Mouse (Mus musculus): ENCODE results near the gene Shb. TPM values are rescaled to one million over a fixed set of nuclear protein-coding genes. Genes with fewer than 3 reads are reported as not detected.

Gene Shb
- polyA plus RNA-seq, 1 experiment = 36.2 TPM

DNA sequence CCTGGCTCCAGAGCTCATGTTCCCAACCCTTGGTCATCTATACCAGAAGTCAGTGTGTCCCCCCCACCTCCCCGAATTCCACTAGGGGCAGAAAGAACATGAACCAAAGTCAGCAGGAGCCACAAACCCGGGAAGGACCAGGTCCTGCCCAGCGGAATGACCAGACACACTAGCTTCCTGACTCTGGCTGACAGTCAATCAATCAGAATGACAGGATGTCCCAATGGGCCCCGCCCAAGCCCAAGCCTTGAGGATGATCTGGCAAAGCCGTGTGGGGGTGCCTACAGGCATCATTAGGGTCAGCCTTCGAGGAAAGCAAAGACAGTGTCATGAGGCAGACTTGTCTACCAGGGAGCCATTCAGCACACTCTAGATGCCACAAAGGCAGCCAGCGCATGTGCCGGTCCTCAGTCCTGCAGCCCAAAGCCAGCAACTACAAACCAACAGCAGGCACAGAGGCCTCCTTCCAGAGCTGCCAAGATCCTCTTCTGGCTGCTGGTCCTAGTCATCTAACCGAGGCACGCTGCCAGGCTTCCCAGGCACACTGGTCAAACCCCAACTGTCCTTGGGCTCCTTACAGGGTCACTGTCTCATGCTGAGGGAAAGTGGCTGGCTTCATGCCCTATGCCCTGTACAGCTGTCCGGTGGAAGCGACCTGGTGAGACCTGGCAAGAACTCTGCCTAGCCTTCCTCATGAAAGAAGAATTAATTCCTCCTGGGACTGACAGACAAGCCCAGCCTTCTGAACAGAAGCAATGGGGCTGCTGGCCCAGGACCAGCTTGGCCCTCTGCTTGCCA is 65.0 kb downstream of the Shb start:
- no peak for TF ChIP-seq CTCF (IDR thresholded peaks at IDR 0.05; ENCODE audit: insufficient read depth, low read length)
- no peak overlapping the region for H3K4me3 ChIP-seq (replicated peaks; ENCODE audit: extremely low read depth, low read depth, low read length)
- WGBS = 41% methylated on average over 12 of the region's 12 CpGs
- DNase-seq = no peak
- H3K4me1 ChIP-seq (ENCODE audit: control insufficient read depth, insufficient read depth, low read length) = peaks cover 14% of the 10 kb centered on the region

DNA sequence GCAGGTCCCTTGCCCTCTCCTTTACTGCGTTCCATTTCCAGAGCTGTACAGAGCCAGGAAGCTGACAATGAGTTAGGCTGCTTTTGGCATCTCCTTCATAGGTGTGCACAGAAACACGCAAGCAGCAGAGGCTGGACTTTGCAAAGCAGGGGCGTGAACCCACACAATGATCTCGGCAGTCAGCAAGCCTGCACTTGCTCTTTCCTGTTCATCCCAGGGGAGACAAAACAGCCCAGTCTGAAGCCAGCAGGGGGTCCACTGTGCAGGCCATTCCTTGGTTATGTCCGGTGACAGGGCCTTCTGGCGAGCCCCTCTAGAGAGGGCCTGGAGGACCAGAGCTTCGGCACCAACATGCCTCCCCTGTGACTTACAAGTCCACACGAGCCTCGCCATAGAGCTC is 67.3 kb downstream of the Shb start:
- no peak for TF ChIP-seq CTCF (IDR thresholded peaks at IDR 0.05; ENCODE audit: insufficient read depth, low read length)
- no peak for TF ChIP-seq POLR2A (IDR thresholded peaks at IDR 0.05; ENCODE audit: borderline replicate concordance, extremely low read depth, low read depth, low read length)
- 85% methylated on average over 9 of the region's 9 CpGs for WGBS
- H3K4me1 ChIP-seq (ENCODE audit: control insufficient read depth, insufficient read depth, low read length) = peaks cover 12% of the 10 kb centered on the region
- no peak for DNase-seq
- no peak overlapping the region for H3K4me3 ChIP-seq (replicated peaks; ENCODE audit: extremely low read depth, low read depth, low read length)

DNA sequence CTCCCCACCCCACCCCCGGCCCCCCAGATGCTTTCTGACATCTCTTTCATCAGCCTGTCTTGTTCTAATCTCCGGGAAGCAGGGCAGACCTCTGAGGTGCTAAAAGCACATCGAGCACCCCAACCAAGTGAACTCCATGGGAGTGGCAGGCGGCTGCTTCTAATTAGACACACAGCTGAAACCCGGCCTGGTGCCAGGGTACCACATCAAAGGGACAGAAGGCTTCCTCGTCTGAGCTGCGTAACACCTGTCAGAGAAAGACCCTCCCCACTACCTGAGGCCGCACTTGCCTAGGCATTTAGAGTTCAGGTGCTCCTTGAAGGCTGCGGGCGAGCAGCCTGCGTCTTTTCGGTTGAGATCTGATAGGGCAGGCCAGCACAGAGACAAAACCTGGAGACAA is 67.7 kb downstream of the Shb start:
- Histone ChIP-seq H3K4me3 (replicated peaks; ENCODE audit: extremely low read depth, low read depth, low read length) (no peak overlapping the region), H3K4me1 (ENCODE audit: control insufficient read depth, insufficient read depth, low read length) (peaks cover 16% of the 10 kb centered on the region)
- DNase-seq = no peak
- 77% methylated on average over 12 of the region's 12 CpGs for WGBS
- no peak for TF ChIP-seq POLR2A (IDR thresholded peaks at IDR 0.05; ENCODE audit: borderline replicate concordance, extremely low read depth, low read depth, low read length)
- TF ChIP-seq CTCF (IDR thresholded peaks at IDR 0.05; ENCODE audit: insufficient read depth, low read length) = no peak

DNA sequence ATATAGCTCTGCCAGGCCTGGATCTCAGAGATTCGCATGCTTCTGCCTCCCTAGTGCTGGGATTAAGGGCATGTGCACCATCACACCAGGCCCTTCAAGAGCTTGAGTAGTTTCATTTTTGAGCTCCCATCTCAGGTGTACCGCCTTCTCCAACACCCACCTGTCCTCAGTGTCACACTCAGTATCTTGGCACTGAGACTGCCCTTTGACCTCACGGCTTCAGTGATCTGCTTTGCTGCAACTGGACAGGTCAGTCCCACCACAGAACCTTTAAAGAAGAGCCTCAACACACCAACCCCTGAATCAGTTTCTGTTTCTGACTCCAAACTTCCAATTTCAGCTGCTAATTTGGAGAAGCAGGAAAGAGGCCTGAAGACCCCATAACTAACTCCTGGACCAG is 68.1 kb downstream of the Shb start:
- TF ChIP-seq CTCF (IDR thresholded peaks at IDR 0.05; ENCODE audit: insufficient read depth, low read length) (no peak), POLR2A (IDR thresholded peaks at IDR 0.05; ENCODE audit: borderline replicate concordance, extremely low read depth, low read depth, low read length) (no peak)
- peaks cover 18% of the 10 kb centered on the region for H3K4me1 ChIP-seq (ENCODE audit: control insufficient read depth, insufficient read depth, low read length)
- DNase-seq = no peak
- H3K4me3 ChIP-seq (replicated peaks; ENCODE audit: extremely low read depth, low read depth, low read length) = no peak overlapping the region
- WGBS = 92% methylated on average over 3 of the region's 3 CpGs

DNA sequence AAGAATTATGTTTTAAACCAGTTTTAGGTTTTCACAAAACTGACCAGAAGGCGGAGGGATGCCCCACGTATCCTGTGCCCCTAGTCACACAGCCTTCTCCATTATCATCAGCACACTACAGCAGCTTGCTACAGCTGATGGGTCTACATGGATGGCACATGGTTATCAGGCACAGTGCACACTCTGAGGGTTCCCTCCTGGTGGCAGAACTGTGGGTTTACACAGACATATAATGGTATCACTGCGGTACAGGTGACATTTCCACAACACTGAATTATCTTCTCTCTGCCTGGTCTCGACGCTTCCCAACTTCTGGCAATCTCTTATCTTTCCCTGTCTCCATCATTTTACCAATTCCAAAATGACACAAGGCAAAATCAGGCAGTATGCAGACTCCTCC is 69.6 kb downstream of the Shb start:
- no peak overlapping the region for H3K4me3 ChIP-seq (replicated peaks; ENCODE audit: extremely low read depth, low read depth, low read length)
- H3K4me1 ChIP-seq (ENCODE audit: control insufficient read depth, insufficient read depth, low read length) = peaks cover 24% of the 10 kb centered on the region
- no peak for DNase-seq
- WGBS = 95% methylated on average over 5 of the region's 5 CpGs
- TF ChIP-seq CTCF (IDR thresholded peaks at IDR 0.05; ENCODE audit: insufficient read depth, low read length) = no peak
- no peak for TF ChIP-seq POLR2A (IDR thresholded peaks at IDR 0.05; ENCODE audit: borderline replicate concordance, extremely low read depth, low read depth, low read length)

DNA sequence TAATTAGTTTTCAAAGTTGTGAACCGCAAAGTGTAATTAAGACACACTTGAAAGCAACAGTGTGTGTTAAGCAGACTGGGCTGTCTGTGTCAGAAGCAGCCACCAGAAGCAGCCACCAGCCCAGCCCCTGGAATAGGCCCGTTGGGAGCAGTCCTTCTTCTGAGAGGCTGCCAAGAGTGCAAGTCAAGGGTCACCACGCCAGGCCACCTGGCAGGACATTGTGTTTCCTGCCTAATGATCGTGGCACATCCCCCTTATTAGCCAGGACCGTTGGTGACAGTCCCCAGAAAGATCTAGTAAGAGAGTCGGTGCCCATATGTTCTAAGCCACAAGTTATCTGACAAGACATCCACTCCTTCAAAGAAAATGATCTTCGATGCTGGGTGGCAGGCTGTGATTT is 70.6 kb downstream of the Shb start:
- no peak overlapping the region for H3K4me3 ChIP-seq (replicated peaks; ENCODE audit: extremely low read depth, low read depth, low read length)

DNA sequence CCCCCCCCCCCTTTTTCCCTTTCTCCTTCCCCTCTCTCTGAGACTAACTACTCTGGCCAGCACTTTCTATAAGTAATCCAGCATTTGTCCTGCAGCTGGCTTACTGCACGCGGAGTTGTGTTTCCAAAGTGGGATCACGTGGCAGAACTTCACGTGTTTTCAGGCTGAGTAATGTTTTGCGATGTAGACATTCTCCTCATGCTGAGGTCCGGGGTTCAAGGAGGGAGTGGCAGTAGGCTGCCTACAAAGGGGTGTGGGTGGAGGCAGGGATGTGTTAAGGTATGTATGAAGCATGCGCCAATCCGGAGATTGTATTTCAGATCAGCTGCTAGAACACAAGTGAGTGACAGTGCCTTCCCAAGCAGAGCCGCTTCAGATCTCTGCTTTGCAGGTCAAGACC is 72.9 kb downstream of the Shb start:
- TF ChIP-seq POLR2A (IDR thresholded peaks at IDR 0.05; ENCODE audit: borderline replicate concordance, extremely low read depth, low read depth, low read length) = no peak
- TF ChIP-seq CTCF (IDR thresholded peaks at IDR 0.05; ENCODE audit: insufficient read depth, low read length) = no peak
- 54% methylated on average over 9 of the region's 9 CpGs for WGBS
- Histone ChIP-seq H3K4me3 (replicated peaks; ENCODE audit: extremely low read depth, low read depth, low read length) (no peak overlapping the region), H3K4me1 (ENCODE audit: control insufficient read depth, insufficient read depth, low read length) (peaks cover 17% of the 10 kb centered on the region)
- peak; percentile 68 for DNase-seq

More for the DNA sequence above, 70.6 kb downstream of the Shb start:
- TF ChIP-seq POLR2A (IDR thresholded peaks at IDR 0.05; ENCODE audit: borderline replicate concordance, extremely low read depth, low read depth, low read length) (no peak), CTCF (IDR thresholded peaks at IDR 0.05; ENCODE audit: insufficient read depth, low read length) (no peak)
- WGBS = 35% methylated on average over 7 of the region's 7 CpGs
- peaks cover 17% of the 10 kb centered on the region for H3K4me1 ChIP-seq (ENCODE audit: control insufficient read depth, insufficient read depth, low read length)
- DNase-seq = no peak

DNA sequence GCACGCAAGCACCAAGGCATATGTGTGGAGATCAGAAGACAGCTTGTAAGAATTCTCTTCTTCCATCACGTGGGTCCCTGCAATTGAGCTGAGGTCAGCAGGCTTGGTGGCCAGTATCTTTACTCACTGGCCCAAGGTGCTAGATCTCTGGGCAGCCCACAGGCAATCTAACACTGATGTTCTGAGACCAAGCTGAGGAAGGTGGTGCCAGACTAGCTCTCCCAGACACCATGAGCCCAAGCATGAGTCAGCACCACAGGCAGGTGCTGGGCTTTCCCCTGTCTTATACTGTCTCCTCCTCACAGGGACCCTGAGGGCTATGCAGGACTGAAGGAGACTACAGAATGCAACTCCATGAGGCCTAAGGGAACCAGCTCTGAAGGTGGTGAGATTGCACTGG is 74.7 kb downstream of the Shb start:
- no peak for DNase-seq
- Histone ChIP-seq H3K4me1 (ENCODE audit: control insufficient read depth, insufficient read depth, low read length) (peaks cover 30% of the 10 kb centered on the region), H3K4me3 (replicated peaks; ENCODE audit: extremely low read depth, low read depth, low read length) (no peak overlapping the region)
- TF ChIP-seq CTCF (IDR thresholded peaks at IDR 0.05; ENCODE audit: insufficient read depth, low read length) = no peak
- TF ChIP-seq POLR2A (IDR thresholded peaks at IDR 0.05; ENCODE audit: borderline replicate concordance, extremely low read depth, low read depth, low read length) = no peak
- 95% methylated on average over 2 of the region's 2 CpGs for WGBS

DNA sequence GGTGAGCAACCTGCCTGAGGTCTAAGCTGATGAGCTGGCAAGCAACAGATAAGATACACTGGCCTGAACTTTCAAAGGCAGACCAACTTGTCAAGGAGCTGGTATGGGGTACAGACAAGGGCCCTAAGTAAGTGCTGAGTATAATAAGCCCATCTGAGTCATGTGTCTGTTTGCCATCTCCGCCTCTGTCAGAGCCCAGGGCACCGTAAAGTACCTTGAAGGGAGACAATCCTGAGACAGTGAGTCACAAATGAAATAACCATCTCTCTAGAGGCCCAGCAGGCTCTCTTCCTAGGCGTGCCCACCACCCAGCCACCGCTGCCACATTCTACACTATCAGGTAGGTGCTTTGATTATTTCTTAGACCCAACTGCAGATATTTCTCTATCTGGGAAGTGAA is 77.3 kb downstream of the Shb start:
- 78% methylated on average over 4 of the region's 4 CpGs for WGBS
- DNase-seq = no peak
- Histone ChIP-seq H3K4me1 (ENCODE audit: control insufficient read depth, insufficient read depth, low read length) (peaks cover 32% of the 10 kb centered on the region), H3K4me3 (replicated peaks; ENCODE audit: extremely low read depth, low read depth, low read length) (no peak overlapping the region)
- TF ChIP-seq POLR2A (IDR thresholded peaks at IDR 0.05; ENCODE audit: borderline replicate concordance, extremely low read depth, low read depth, low read length) = no peak
- TF ChIP-seq CTCF (IDR thresholded peaks at IDR 0.05; ENCODE audit: insufficient read depth, low read length) = no peak

DNA sequence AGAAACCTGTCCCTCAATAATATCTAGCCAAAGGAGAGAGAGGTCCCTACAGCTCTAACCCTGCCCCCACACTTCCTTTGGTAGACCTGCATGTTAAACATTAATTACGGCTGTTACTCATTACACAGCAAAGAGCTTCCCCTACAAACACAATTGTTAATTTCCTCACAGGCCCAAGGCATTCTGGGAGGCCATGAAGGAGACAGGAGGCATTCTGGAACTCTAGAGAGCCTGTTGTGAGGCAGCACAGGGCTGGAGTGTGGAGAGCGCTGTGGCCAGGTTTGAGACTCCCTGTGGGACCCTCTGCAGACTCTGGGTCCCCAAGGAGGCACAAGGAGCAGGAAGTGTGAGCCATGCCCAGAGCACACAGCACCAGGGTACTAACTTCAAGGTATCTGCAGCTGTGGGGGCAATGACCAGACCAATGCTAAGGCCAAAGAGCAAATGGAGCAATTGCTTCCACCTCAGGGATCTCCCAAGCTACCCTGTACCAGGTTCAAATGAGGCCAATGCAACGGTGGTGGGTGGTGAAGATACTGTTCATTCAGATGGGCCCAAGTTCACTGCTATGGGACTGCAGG is 78.9 kb downstream of the Shb start:
- DNase-seq = no peak
- TF ChIP-seq CTCF (IDR thresholded peaks at IDR 0.05; ENCODE audit: insufficient read depth, low read length) (no peak), POLR2A (IDR thresholded peaks at IDR 0.05; ENCODE audit: borderline replicate concordance, extremely low read depth, low read depth, low read length) (no peak)
- H3K4me1 ChIP-seq (ENCODE audit: control insufficient read depth, insufficient read depth, low read length) = peaks cover 23% of the 10 kb centered on the region
- H3K4me3 ChIP-seq (replicated peaks; ENCODE audit: extremely low read depth, low read depth, low read length) = no peak overlapping the region
- WGBS = 60% methylated on average over 3 of the region's 3 CpGs

All from lung, adult 2 months (tissue).